Mouse (Mus musculus) brown adipose tissue, adult 24 weeks (tissue): ENCODE measurements around the gene Insc. TPM values are rescaled to one million over a fixed set of nuclear protein-coding genes. Genes with fewer than 3 reads are reported as not detected.

Experiments used
- H3K27ac ChIP-seq: fragments of 200-500 bp; replicated peaks from 2 replicates; pipeline ENCODE4 v1.5.1; 2012; ENCODE audit warnings: low read depth, mild to moderate bottlenecking, low read length
- H3K4me1 ChIP-seq: fragments of 200-500 bp; 2 replicates; pipeline ENCODE4 v1.6.1; 2012; ENCODE audit warnings: low read length, mixed read lengths; ENCODE audit not compliant: control insufficient read depth, insufficient read depth, insufficient read length
- H3K4me3 ChIP-seq: fragments of 200-500 bp; 2 replicates; pipeline ENCODE4 v1.5.1; 2012; ENCODE audit warnings: low read depth, mild to moderate bottlenecking, low read length, moderate library complexity; ENCODE audit not compliant: insufficient read depth
- polyA plus RNA-seq: library from polyadenylated mRNA; stranded (reverse); fragments of >200 nt; gene quantifications from 2 replicates; pipeline ENCODE4 v1.2.4, GENCODE M21; 2012; ENCODE audit not compliant: missing spikeins, insufficient read depth, insufficient read length

The Insc gene
- polyA plus RNA-seq, 1 experiment, result not detected

GRCm38 (mm10) chr7:114832257-114832940, 88.9 kb downstream of the Insc start:
- H3K27ac ChIP-seq, result no peak overlapping the region

GRCm38 (mm10) chr7:114834504-114834903, 91.0 kb downstream of the Insc start:
- H3K27ac ChIP-seq, result no peak overlapping the region

More at GRCm38 (mm10) chr7:114832257-114832940, 88.9 kb downstream of the Insc start:
- H3K4me3 ChIP-seq, result no peak overlapping the region
- H3K4me1 ChIP-seq, result no peaks in the 10 kb centered on the region

GRCm38 (mm10) chr7:114837268-114837667, 93.8 kb downstream of the Insc start:
- no peak overlapping the region for H3K27ac ChIP-seq
- H3K4me1 ChIP-seq, result no peaks in the 10 kb centered on the region

More at GRCm38 (mm10) chr7:114834504-114834903, 91.0 kb downstream of the Insc start:
- Histone ChIP-seq H3K4me1 (no peaks in the 10 kb centered on the region), H3K4me3 (no peak overlapping the region)

GRCm38 (mm10) chr7:114840029-114840745, 96.7 kb downstream of the Insc start:
- H3K27ac ChIP-seq, result no peak overlapping the region
- H3K4me3 ChIP-seq, result no peak overlapping the region
- no peaks in the 10 kb centered on the region for H3K4me1 ChIP-seq

More at GRCm38 (mm10) chr7:114837268-114837667, 93.8 kb downstream of the Insc start:
- H3K4me3 ChIP-seq, result no peak overlapping the region

GRCm38 (mm10) chr7:114842644-114843211, 99.2 kb downstream of the Insc start:
- H3K27ac ChIP-seq, result no peak overlapping the region

GRCm38 (mm10) chr7:114847179-114847578, 103.7 kb downstream of the Insc start:
- Histone ChIP-seq H3K4me1 (no peaks in the 10 kb centered on the region), H3K4me3 (no peak overlapping the region), H3K27ac (no peak overlapping the region)

More at GRCm38 (mm10) chr7:114842644-114843211, 99.2 kb downstream of the Insc start:
- H3K4me1 ChIP-seq, result no peaks in the 10 kb centered on the region
- no peak overlapping the region for H3K4me3 ChIP-seq

GRCm38 (mm10) chr7:114852387-114852786, 108.9 kb downstream of the Insc start:
- H3K4me3 ChIP-seq, result no peak overlapping the region
- peaks cover 2% of the 10 kb centered on the region; the same call in 1 of the 2 replicates for H3K4me1 ChIP-seq
- H3K27ac ChIP-seq, result no peak overlapping the region

GRCm38 (mm10) chr7:114854169-114854568, 110.7 kb downstream of the Insc start:
- Histone ChIP-seq H3K27ac (no peak overlapping the region), H3K4me1 (peaks cover 2% of the 10 kb centered on the region; the same call in 1 of the 2 replicates), H3K4me3 (no peak overlapping the region)

- Histone ChIP-seq H3K4me1 (no peaks in the 10 kb centered on the region), H3K4me3 (no peak overlapping the region), H3K27ac (no peak overlapping the region)
These were observed 117.5 kb downstream of the Insc start for GRCm38 (mm10) chr7:114860858-114861523.

GRCm38 (mm10) chr7:114873315-114874012, 130.0 kb downstream of the Insc start:
- Histone ChIP-seq H3K4me3 (no peak overlapping the region), H3K27ac (no peak overlapping the region), H3K4me1 (no peaks in the 10 kb centered on the region)

GRCm38 (mm10) chr7:114874032-114874441, 130.5 kb downstream of the Insc start:
- H3K27ac ChIP-seq, result no peak overlapping the region
- H3K4me3 ChIP-seq, result no peak overlapping the region
- H3K4me1 ChIP-seq, result no peaks in the 10 kb centered on the region

GRCm38 (mm10) chr7:114874579-114874978, 131.1 kb downstream of the Insc start:
- no peak overlapping the region for H3K27ac ChIP-seq
- H3K4me3 ChIP-seq, result no peak overlapping the region
- H3K4me1 ChIP-seq, result no peaks in the 10 kb centered on the region

- Histone ChIP-seq H3K4me3 (no peak overlapping the region), H3K4me1 (no peaks in the 10 kb centered on the region), H3K27ac (no peak overlapping the region)
These were observed 140.1 kb downstream of the Insc start for GRCm38 (mm10) chr7:114883602-114884001.

GRCm38 (mm10) chr7:114886933-114887332, 143.4 kb downstream of the Insc start:
- Histone ChIP-seq H3K27ac (no peak overlapping the region), H3K4me3 (no peak overlapping the region), H3K4me1 (no peaks in the 10 kb centered on the region)
